8 mouse cellular contexts compared by ENCODE assay signal in the genomic region with DNA sequence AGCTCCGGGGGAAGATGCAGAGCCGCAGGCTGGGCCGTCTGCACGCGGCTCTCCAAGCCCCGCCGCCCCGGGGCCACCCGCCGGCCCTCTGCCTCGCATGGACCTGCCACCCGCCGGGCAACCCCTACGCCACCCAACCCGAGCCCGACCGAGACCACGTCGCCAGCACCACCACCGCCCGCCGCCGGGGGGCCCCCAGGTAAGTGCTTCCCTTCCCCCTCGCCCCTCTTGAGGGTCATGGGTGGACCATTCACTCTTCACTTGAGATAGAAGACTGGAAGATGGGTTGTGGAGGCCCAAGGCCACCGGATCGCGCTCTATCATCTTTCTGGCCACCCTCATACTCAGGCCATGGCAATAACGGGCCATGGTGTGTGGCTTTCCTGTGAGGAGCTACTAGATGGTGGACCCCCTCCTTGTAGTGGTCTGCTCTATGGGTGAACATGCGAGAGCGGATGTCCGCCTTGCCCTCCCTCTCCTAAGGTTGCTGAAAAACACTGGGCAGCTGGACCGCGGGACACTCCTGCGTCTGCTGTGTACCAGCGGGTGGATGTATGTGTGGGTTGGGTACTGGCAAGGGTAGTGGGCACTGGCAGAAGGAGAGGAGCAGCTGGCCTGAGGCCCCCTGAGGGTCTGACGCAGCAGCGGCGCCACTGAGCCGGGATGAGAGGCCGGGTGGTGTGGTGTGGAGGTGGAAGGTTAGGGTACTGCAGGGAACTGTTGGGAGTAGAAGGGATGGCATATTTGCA. TPM values are rescaled to one million over a fixed set of nuclear protein-coding genes. Genes with fewer than 3 reads are reported as not detected.
DNase-seq lines count a peak whose midpoint lies in the region; ATAC-seq lines count a peak whose summit lies in the region.

No protein-coding gene starts in this region.

- H3K4me3 ChIP-seq in forebrain, embryonic 14.5 days (ENCODE audit: low read depth, low read length): peak overlapping the region; percentile 58
- H3K4me3 ChIP-seq in limb, embryonic 10.5 days: peak overlapping the region; percentile 55

- peaks cover 7% of the 10 kb centered on the region; the same call in 1 of the 2 replicates for H3K4me1 ChIP-seq in forebrain, embryonic 14.5 days (ENCODE audit: control insufficient read depth, insufficient read depth, low read length)
- peaks cover 12% of the 10 kb centered on the region for H3K4me1 ChIP-seq in limb, embryonic 10.5 days

- peaks cover 34% of the 10 kb centered on the region for H3K36me3 ChIP-seq in forebrain, embryonic 14.5 days (ENCODE audit: control insufficient read depth, insufficient read depth, low read length)
- peaks cover 35% of the 10 kb centered on the region for H3K36me3 ChIP-seq in limb, embryonic 10.5 days

- ATAC-seq in forebrain, embryonic 14.5 days: peak; percentile 38

- H3K9ac ChIP-seq in forebrain, embryonic 14.5 days (ENCODE audit: low read length): peak overlapping the region; percentile 77

- no peaks in the 10 kb centered on the region for H3K9me3 ChIP-seq in forebrain, embryonic 14.5 days (replicated peaks; ENCODE audit: control insufficient read depth, low read length)
- H3K9me3 ChIP-seq in limb, embryonic 10.5 days (replicated peaks): no peaks in the 10 kb centered on the region

- H3K4me2 ChIP-seq in forebrain, embryonic 14.5 days (ENCODE audit: low read length): peak overlapping the region; percentile 85

- H3K27ac ChIP-seq in forebrain, embryonic 14.5 days (ENCODE audit: low read depth, low read length): peak overlapping the region; percentile 39; the same call in 1 of the 2 replicates
- H3K27ac ChIP-seq in limb, embryonic 10.5 days: peak overlapping the region; percentile 53

- 9% methylated on average over 35 of the region's 40 CpGs for WGBS in forebrain, embryonic 14.5 days
- WGBS in limb, embryonic 10.5 days: 10% methylated on average over 40 of the region's 40 CpGs

- H3K27me3 ChIP-seq in forebrain, embryonic 14.5 days (replicated peaks; ENCODE audit: control insufficient read depth, insufficient read depth, low read length): no peaks in the 10 kb centered on the region
- H3K27me3 ChIP-seq in limb, embryonic 10.5 days (ENCODE audit: low read depth, poor library complexity, severe bottlenecking): peaks cover 27% of the 10 kb centered on the region

- DNase-seq in kidney, postnatal 10 days: peak; percentile 49
- no peak for DNase-seq in kidney, adult 9 months
- peak; percentile 83 for DNase-seq in cerebellum, adult 11-12 months
- DNase-seq in forebrain, embryonic 14.5 days (ENCODE audit: low spot score): peak; percentile 30
- DNase-seq in limb, embryonic 10.5 days (ENCODE audit: low spot score): no peak
- DNase-seq in retina, embryonic 14.5 days (ENCODE audit: low spot score): peak; percentile 58
- no peak for DNase-seq in adrenal gland, postnatal 10 days
- DNase-seq in urinary bladder, postnatal 4 days (ENCODE audit: low spot score in 2 of 2): no peak

RNA-seq across cellular contexts. Expression of gene Acd, which starts 6.7 kb away (rescaled TPM):
- polyA plus RNA-seq in forebrain, embryonic 14.5 days (2014; fragmentation: Nextera tagmentation; extraction: Ambion mirVana): 79.7 and 89.5 TPM in 2 replicates
- polyA plus RNA-seq in limb, embryonic 10.5 days (2016; fragmentation: Nextera tagmentation; extraction: Ambion mirVana): 66.1 and 74.3 TPM in 2 replicates
- total RNA-seq in adrenal gland, postnatal 10 days (2021): 10 to 100 TPM; 27.9 to 28.2 TPM

RNA-seq across cellular contexts. Expression of gene Pard6a, which starts 6.7 kb away (rescaled TPM):
- polyA plus RNA-seq in forebrain, embryonic 14.5 days (2014; fragmentation: Nextera tagmentation; extraction: Ambion mirVana): 48.1 and 54.6 TPM in 2 replicates
- 11.8 and 12.2 TPM in 2 replicates for polyA plus RNA-seq in limb, embryonic 10.5 days (2016; fragmentation: Nextera tagmentation; extraction: Ambion mirVana)
- 10 to 100 TPM in 1 of 2 experiments, 1 to 10 TPM in 1; 9.1 to 12.6 TPM for total RNA-seq in adrenal gland, postnatal 10 days (2021)

RNA-seq across cellular contexts. Expression of gene Carmil2, which starts 8.2 kb away (rescaled TPM):
- polyA plus RNA-seq in forebrain, embryonic 14.5 days (2014; fragmentation: Nextera tagmentation; extraction: Ambion mirVana): 6.0 and 8.4 TPM in 2 replicates
- polyA plus RNA-seq in limb, embryonic 10.5 days (2016; fragmentation: Nextera tagmentation; extraction: Ambion mirVana): 0.33 and 0.51 TPM in 2 replicates
- total RNA-seq in adrenal gland, postnatal 10 days (2021): 1 to 10 TPM; 3.6 to 4.5 TPM

RNA-seq across cellular contexts. Expression of gene 4933405L10Rik, which starts 13.2 kb away (rescaled TPM):
- polyA plus RNA-seq in forebrain, embryonic 14.5 days (2014; fragmentation: Nextera tagmentation; extraction: Ambion mirVana): 0.20 and 0.34 TPM in 2 replicates
- not detected in 2 replicates for polyA plus RNA-seq in limb, embryonic 10.5 days (2016; fragmentation: Nextera tagmentation; extraction: Ambion mirVana)
- not detected for total RNA-seq in adrenal gland, postnatal 10 days (2021)

RNA-seq across cellular contexts. Expression of gene Enkd1, which starts 13.8 kb away (rescaled TPM):
- polyA plus RNA-seq in forebrain, embryonic 14.5 days (2014; fragmentation: Nextera tagmentation; extraction: Ambion mirVana): 18.9 and 19.0 TPM in 2 replicates
- polyA plus RNA-seq in limb, embryonic 10.5 days (2016; fragmentation: Nextera tagmentation; extraction: Ambion mirVana): 47.0 and 56.0 TPM in 2 replicates
- 1 to 10 TPM; 3.9 to 7.5 TPM for total RNA-seq in adrenal gland, postnatal 10 days (2021)

Comparison
In these comparisons a context has a peak if more than half of its experiments do, and no peak if none do; other contexts are left out.
1. DNase-seq: peak in kidney, postnatal 10 days (single experiment), cerebellum, adult 11-12 months (single experiment), forebrain, embryonic 14.5 days (single experiment) and retina, embryonic 14.5 days (single experiment); none in kidney, adult 9 months (single experiment), limb, embryonic 10.5 days (single experiment), adrenal gland, postnatal 10 days (single experiment) and urinary bladder, postnatal 4 days (0 of 2).